Mouse (Mus musculus) myocyte (in vitro differentiated cells): ENCODE results near the gene Pigyl. TPM values are rescaled to one million over a fixed set of nuclear protein-coding genes. Genes with fewer than 3 reads are reported as not detected.
"Not testable (repeated sequence)": the region's sequence is repeated elsewhere in the genome, so short reads cannot be mapped to it uniquely, and the experiment has no call there.

ENCODE experiments used
- H3K27me3 ChIP-seq: one replicate; pipeline ENCODE4 v1.6.1; 2011; ENCODE audit not compliant: control insufficient read depth, insufficient read depth, insufficient read length
- H3K36me3 ChIP-seq: one replicate; pipeline ENCODE4 v1.6.1; 2011; ENCODE audit not compliant: control insufficient read depth, insufficient read depth
- H3K4me2 ChIP-seq: one replicate; pipeline ENCODE4 v1.6.1; 2011; ENCODE audit warnings: low read depth, control low read depth
- H3K4me3 ChIP-seq: one replicate; pipeline ENCODE4 v1.5.1; 2011; ENCODE audit warnings: mild to moderate bottlenecking, control low read depth, moderate library complexity
- H3K79me2 ChIP-seq: one replicate; pipeline ENCODE4 v1.6.1; 2011; ENCODE audit not compliant: control insufficient read depth, insufficient read depth
- H3ac ChIP-seq: one replicate; pipeline ENCODE4 v1.6.1; 2011; ENCODE audit not compliant: control insufficient read depth, insufficient read length
- CEBPB ChIP-seq: IDR thresholded peaks from 2 replicates; pipeline ENCODE4 v1.6.1; 2011; ENCODE audit warnings: mild to moderate bottlenecking, moderate library complexity; ENCODE audit not compliant: poor library complexity, insufficient read depth, severe bottlenecking
- E2F4 ChIP-seq: IDR thresholded peaks from one replicate; pipeline ENCODE4 v1.6.1; 2011; ENCODE audit warnings: mild to moderate bottlenecking, control low read depth, moderate library complexity; ENCODE audit not compliant: insufficient read depth
- MAX ChIP-seq: IDR thresholded peaks from one replicate; pipeline ENCODE4 v1.6.1; 2011; ENCODE audit warnings: low read depth, mild to moderate bottlenecking, control low read depth
- MYOD1 ChIP-seq, 3 experiments: IDR thresholded peaks; one replicate each; pipeline ENCODE4 v1.6.1; 2011; ENCODE audit warnings: control low read depth in 2 of 3, low read depth in 2 of 3, mild to moderate bottlenecking in 2 of 3, moderate library complexity in 1 of 3; ENCODE audit not compliant: insufficient read length in 2 of 3, control insufficient read depth in 1 of 3
- MYOG ChIP-seq, 3 experiments: IDR thresholded peaks; one replicate each; pipeline ENCODE4 v1.6.1; 2011; ENCODE audit warnings: control low read depth in 2 of 3, low read depth in 2 of 3, mild to moderate bottlenecking in 2 of 3; ENCODE audit not compliant: insufficient read length in 2 of 3, control insufficient read depth in 1 of 3, insufficient read depth in 1 of 3
- POLR2A ChIP-seq: IDR thresholded peaks from one replicate; pipeline ENCODE4 v1.6.1; 2011; ENCODE audit warnings: low read depth, mild to moderate bottlenecking, control low read depth, moderate library complexity; ENCODE audit not compliant: insufficient read length
- POLR2AphosphoS2 ChIP-seq: IDR thresholded peaks from one replicate; pipeline ENCODE4 v1.6.1; 2011; ENCODE audit warnings: low read depth, control low read depth; ENCODE audit not compliant: insufficient read length
- REST ChIP-seq: IDR thresholded peaks from one replicate; pipeline ENCODE4 v1.6.1; 2011; ENCODE audit warnings: mild to moderate bottlenecking, control low read depth, moderate library complexity; ENCODE audit not compliant: insufficient read depth, insufficient read length
- SRF ChIP-seq: IDR thresholded peaks from one replicate; pipeline ENCODE4 v1.6.1; 2011; ENCODE audit warnings: low read depth; ENCODE audit not compliant: control insufficient read depth, insufficient read length
- TCF12 ChIP-seq: IDR thresholded peaks from one replicate; pipeline ENCODE4 v1.6.1; 2011; ENCODE audit warnings: mild to moderate bottlenecking, control low read depth; ENCODE audit not compliant: poor library complexity, insufficient read depth, severe bottlenecking
- TCF3 ChIP-seq: IDR thresholded peaks from one replicate; pipeline ENCODE4 v1.6.1; 2011; ENCODE audit warnings: low read depth, control low read depth; ENCODE audit not compliant: insufficient read length
- USF1 ChIP-seq: IDR thresholded peaks from one replicate; pipeline ENCODE4 v1.6.1; 2011; ENCODE audit warnings: low read depth, mild to moderate bottlenecking, control low read depth, moderate library complexity
- polyA plus RNA-seq: library from polyadenylated mRNA; unstranded; fragments of >200 nt; fragmentation: generic; extraction: Trizol; gene quantifications from one replicate; pipeline ENCODE4 v1.2.1, GENCODE M21; 2012; ENCODE audit warnings: missing spikeins

Pigyl gene
- polyA plus RNA-seq, 1 experiment = 48.5 TPM

- TF ChIP-seq TCF12 (no peak), USF1 (no peak), POLR2A (no peak), MAX (no peak), E2F4 (no peak), TCF3 (no peak), POLR2AphosphoS2 (no peak)
- H3ac ChIP-seq = no peak overlapping the region
- no peak overlapping the region for H3K4me2 ChIP-seq
- H3K27me3 ChIP-seq = no peaks in the 10 kb centered on the region
- no peak overlapping the region for H3K4me3 ChIP-seq
- no peaks in the 10 kb centered on the region for H3K79me2 ChIP-seq
- H3K36me3 ChIP-seq = no peaks in the 10 kb centered on the region
Observed at GRCm38 (mm10) chr9:22143108-22144037, 13.3 kb upstream of the Pigyl start.

GRCm38 (mm10) chr9:22144304-22144965 is 12.2 kb upstream of the Pigyl start:
- Histone ChIP-seq H3K27me3 (no peaks in the 10 kb centered on the region), H3K36me3 (no peaks in the 10 kb centered on the region)

GRCm38 (mm10) chr9:22149426-22150248 is 7.0 kb upstream of the Pigyl start:
- no peak overlapping the region for H3ac ChIP-seq
- no peak overlapping the region for H3K4me3 ChIP-seq
- TF ChIP-seq REST (no peak), CEBPB (no peak), MYOD1 (IDR thresholded peaks at IDR 0.05; ENCODE audit: control insufficient read depth in 1 of 3, insufficient read length in 2 of 3, low read depth in 2 of 3) (no peak), MAX (no peak), TCF3 (no peak), POLR2AphosphoS2 (no peak), E2F4 (no peak), TCF12 (no peak), POLR2A (no peak), USF1 (no peak), MYOG (IDR thresholded peaks at IDR 0.05; ENCODE audit: control insufficient read depth in 1 of 3, insufficient read depth in 1 of 3, insufficient read length in 2 of 3, low read depth in 2 of 3) (no peak), SRF (no peak)
- no peaks in the 10 kb centered on the region for H3K36me3 ChIP-seq
- H3K4me2 ChIP-seq = no peak overlapping the region
- peaks cover 3% of the 10 kb centered on the region for H3K27me3 ChIP-seq
- H3K79me2 ChIP-seq = no peaks in the 10 kb centered on the region

More at GRCm38 (mm10) chr9:22144304-22144965, 12.2 kb upstream of the Pigyl start:
- TF ChIP-seq MYOD1 (IDR thresholded peaks at IDR 0.05; ENCODE audit: control insufficient read depth in 1 of 3, insufficient read length in 2 of 3, low read depth in 2 of 3) = no peak
- TF ChIP-seq POLR2A = no peak
- TF ChIP-seq POLR2AphosphoS2 = no peak
- no peak for TF ChIP-seq USF1
- TF ChIP-seq SRF = no peak
- TF ChIP-seq E2F4 = no peak
- no peak for TF ChIP-seq MYOG (IDR thresholded peaks at IDR 0.05; ENCODE audit: control insufficient read depth in 1 of 3, insufficient read depth in 1 of 3, insufficient read length in 2 of 3, low read depth in 2 of 3)
- TF ChIP-seq TCF3 = no peak
- no peak for TF ChIP-seq CEBPB
- TF ChIP-seq REST = no peak
- TF ChIP-seq MAX = no peak
- TF ChIP-seq TCF12 = no peak
- no peak overlapping the region for H3K4me3 ChIP-seq
- no peaks in the 10 kb centered on the region for H3K79me2 ChIP-seq
- H3ac ChIP-seq = no peak overlapping the region
- no peak overlapping the region for H3K4me2 ChIP-seq

GRCm38 (mm10) chr9:22150249-22150693 is 6.4 kb upstream of the Pigyl start:
- not testable (repeated sequence) for H3K27me3 ChIP-seq, H3K36me3 ChIP-seq, H3ac ChIP-seq, H3K4me3 ChIP-seq, H3K79me2 ChIP-seq, H3K4me2 ChIP-seq

GRCm38 (mm10) chr9:22150946-22151345 is 5.7 kb upstream of the Pigyl start:
- no peak overlapping the region for H3K4me3 ChIP-seq
- no peak overlapping the region for H3K4me2 ChIP-seq
- no peaks in the 10 kb centered on the region for H3K36me3 ChIP-seq
- no peaks in the 10 kb centered on the region for H3K79me2 ChIP-seq
- no peak for TF ChIP-seq MYOD1 (IDR thresholded peaks at IDR 0.05; ENCODE audit: control insufficient read depth in 1 of 3, insufficient read length in 2 of 3, low read depth in 2 of 3)
- TF ChIP-seq TCF12 = no peak
- peaks cover 3% of the 10 kb centered on the region for H3K27me3 ChIP-seq
- no peak overlapping the region for H3ac ChIP-seq
